Mouse (Mus musculus) stomach, postnatal 0 days (tissue): ENCODE measurements around the gene Ank3. TPM values are rescaled to one million over a fixed set of nuclear protein-coding genes. Genes with fewer than 3 reads are reported as not detected.

Experiments used
- ATAC-seq: fragments of 200-750 bp; cut with Nextera tagmentation; 2 replicates; pipeline ENCODE4 v1.8.0; 2017; ENCODE audit not compliant: low FRiP score, low TSS enrichment
- DNase-seq: peaks from one replicate; pipeline ENCODE4 v3.0.0-alpha.2; 2016; ENCODE audit warnings: low spot score
- H3K27ac ChIP-seq: fragments of 300-500 bp; sonication (generic); replicated peaks from 2 replicates; pipeline ENCODE4 v1.5.1; 2014; ENCODE audit warnings: mild to moderate bottlenecking, control low read depth
- H3K27me3 ChIP-seq: fragments of 300-500 bp; sonication (generic); 2 replicates; pipeline ENCODE4 v1.6.1; 2014; ENCODE audit warnings: low read length; ENCODE audit not compliant: control insufficient read depth, insufficient read depth
- H3K36me3 ChIP-seq: fragments of 300-500 bp; sonication (generic); 2 replicates; pipeline ENCODE4 v1.6.1; 2014; ENCODE audit warnings: low read length, mixed read lengths; ENCODE audit not compliant: control insufficient read depth, insufficient read depth
- H3K4me1 ChIP-seq: fragments of 300-500 bp; sonication (generic); replicated peaks from 2 replicates; pipeline ENCODE4 v1.6.1; 2014; ENCODE audit warnings: antibody characterized with exemption; ENCODE audit not compliant: control insufficient read depth, insufficient read depth
- H3K4me2 ChIP-seq: fragments of 300-500 bp; sonication (generic); replicated peaks from 2 replicates; pipeline ENCODE4 v1.6.1; 2014; ENCODE audit warnings: low read depth, mild to moderate bottlenecking, control low read depth, moderate library complexity
- H3K4me3 ChIP-seq: fragments of 300-500 bp; sonication (generic); 2 replicates; pipeline ENCODE4 v1.5.1; 2014; ENCODE audit warnings: low read depth, low read length, control low read depth
- H3K9ac ChIP-seq: fragments of 300-500 bp; sonication (generic); 2 replicates; pipeline ENCODE4 v1.6.1; 2014; ENCODE audit warnings: mild to moderate bottlenecking, low read length, control low read depth, mixed read lengths
- H3K9me3 ChIP-seq: fragments of 300-500 bp; sonication (generic); 2 replicates; pipeline ENCODE4 v1.6.1; 2016; ENCODE audit warnings: low read length; ENCODE audit not compliant: control insufficient read depth
- CTCF ChIP-seq: IDR thresholded peaks from 2 replicates; pipeline ENCODE4 v1.5.1; 2016; ENCODE audit warnings: antibody characterized with exemption, low read depth, mild to moderate bottlenecking, moderate library complexity
- EP300 ChIP-seq: optimal IDR thresholded peaks from 2 replicates; pipeline ENCODE3; 2016; ENCODE audit warnings: antibody characterized with exemption
- WGBS: fragments of 180-500 bp; shearing (Covaris S2); extraction: QIAGEN DNeasy Blood & Tissue Kit; methylation state at CpG from one replicate; pipeline ENCODE4 v1.1.7; 2014; 5-methylcytosine and 5-hydroxymethylcytosine counted together
- polyA plus RNA-seq: library from polyadenylated mRNA; unstranded; fragments of >200 nt; fragmentation: Nextera tagmentation; extraction: Ambion mirVana; gene quantifications from 2 replicates; pipeline ENCODE4 v1.2.1, GENCODE M21; 2015

The Ank3 gene
- polyA plus RNA-seq, 1 experiment from 2014 or later = 16.0 TPM

DNA sequence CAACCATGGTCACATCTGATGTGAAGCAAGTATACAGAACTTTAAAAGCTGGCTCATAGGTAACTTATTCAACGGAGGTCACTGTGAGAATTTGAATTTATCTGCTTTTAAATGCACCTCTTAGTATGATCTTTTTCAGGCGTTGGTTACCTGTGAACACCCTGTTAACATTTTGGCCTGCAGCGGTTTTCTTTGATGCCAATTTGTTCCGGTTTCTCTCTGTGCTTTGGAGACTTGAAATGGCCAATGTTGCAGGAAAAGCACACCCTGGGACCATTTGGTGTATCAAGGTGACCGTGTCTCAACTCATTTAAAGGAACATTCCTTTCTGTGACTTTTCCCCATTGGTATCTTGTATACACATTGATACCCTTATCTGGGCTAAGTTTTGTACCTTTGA, 46.0 kb downstream of the Ank3 start:
- DNase-seq = no peak
- Histone ChIP-seq H3K4me2 (no peak overlapping the region), H3K27ac (no peak overlapping the region), H3K9me3 (no peaks in the 10 kb centered on the region), H3K27me3 (no peaks in the 10 kb centered on the region), H3K36me3 (no peaks in the 10 kb centered on the region), H3K4me1 (no peaks in the 10 kb centered on the region), H3K4me3 (no peak overlapping the region), H3K9ac (no peak overlapping the region)
- WGBS = 64% methylated on average over 5 of the region's 5 CpGs
- TF ChIP-seq CTCF (no peak), EP300 (no peak)
- ATAC-seq = no peak

DNA sequence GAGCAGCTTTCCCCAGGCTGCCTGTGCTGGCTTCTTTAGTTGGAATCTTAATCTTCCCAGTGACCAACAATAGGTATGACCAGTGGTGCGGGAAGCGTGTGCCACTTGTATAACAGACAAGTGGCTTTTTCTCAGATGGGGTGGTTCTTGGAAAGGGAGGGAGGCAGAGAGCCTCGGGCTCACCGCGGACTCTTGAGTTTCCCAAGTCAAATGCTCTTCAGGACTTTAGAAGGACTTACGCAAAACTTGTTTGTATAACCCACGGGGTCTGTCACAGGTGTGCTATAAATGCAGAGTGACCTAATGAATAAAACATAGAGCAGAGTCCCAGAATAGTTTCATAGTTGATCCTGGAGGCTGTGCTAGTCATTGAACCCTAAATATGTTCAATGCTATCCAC, 47.4 kb downstream of the Ank3 start:
- no peak overlapping the region for H3K27ac ChIP-seq

DNA sequence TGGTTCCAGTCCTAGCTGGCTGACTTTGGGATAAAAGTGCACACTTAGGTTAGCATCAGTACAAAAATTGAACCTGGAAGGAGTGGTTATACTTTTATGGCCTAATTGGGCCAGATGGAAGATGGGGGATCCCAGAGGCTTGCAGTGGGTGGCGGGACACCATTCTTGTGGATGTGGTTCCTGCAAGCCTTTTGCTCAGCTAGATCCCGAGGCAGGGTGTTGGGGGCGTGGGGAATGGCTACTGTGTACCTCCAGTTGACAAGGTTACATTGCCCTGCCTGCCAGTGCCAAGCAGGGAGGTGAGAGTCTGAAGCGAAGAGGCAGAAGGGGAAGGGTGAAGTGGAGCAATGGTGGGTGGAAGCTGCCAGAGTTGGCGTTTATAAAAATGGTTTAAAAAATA, 48.0 kb downstream of the Ank3 start:
- H3K4me2 ChIP-seq = no peak overlapping the region
- H3K9ac ChIP-seq = no peak overlapping the region
- no peaks in the 10 kb centered on the region for H3K36me3 ChIP-seq
- H3K4me1 ChIP-seq = no peaks in the 10 kb centered on the region
- no peak for DNase-seq
- H3K27ac ChIP-seq = no peak overlapping the region
- H3K9me3 ChIP-seq = no peaks in the 10 kb centered on the region
- no peaks in the 10 kb centered on the region for H3K27me3 ChIP-seq
- H3K4me3 ChIP-seq = no peak overlapping the region
- ATAC-seq = no peak
- TF ChIP-seq EP300 (no peak), CTCF (no peak)
- 71% methylated on average over 5 of the region's 5 CpGs for WGBS

More for the DNA sequence above, 47.4 kb downstream of the Ank3 start:
- H3K27me3 ChIP-seq = no peaks in the 10 kb centered on the region
- no peak overlapping the region for H3K9ac ChIP-seq
- H3K4me1 ChIP-seq = no peaks in the 10 kb centered on the region
- WGBS = 75% methylated on average over 7 of the region's 7 CpGs
- H3K4me3 ChIP-seq = no peak overlapping the region
- TF ChIP-seq CTCF (no peak), EP300 (no peak)
- H3K9me3 ChIP-seq = no peaks in the 10 kb centered on the region
- DNase-seq (no peak), ATAC-seq (no peak)
- no peak overlapping the region for H3K4me2 ChIP-seq
- no peaks in the 10 kb centered on the region for H3K36me3 ChIP-seq

DNA sequence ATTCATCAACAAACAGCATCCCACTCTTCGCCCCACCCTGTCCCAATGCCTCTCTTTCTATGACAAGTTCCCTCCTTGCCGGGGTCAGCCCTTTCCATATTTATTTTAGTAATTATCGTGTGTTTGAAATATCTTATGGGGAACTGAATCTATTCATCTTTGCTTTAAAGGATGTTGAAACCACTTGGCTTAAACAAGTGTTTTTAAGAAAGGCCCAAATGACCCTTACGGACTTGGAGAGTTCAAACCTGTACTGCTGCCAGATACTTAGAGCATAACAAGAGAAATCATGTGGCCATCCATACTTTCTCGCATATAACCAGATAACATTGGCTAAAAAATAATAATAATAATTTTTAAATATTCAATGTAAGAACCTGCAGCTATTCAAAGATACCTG, 48.7 kb downstream of the Ank3 start:
- Histone ChIP-seq H3K9ac (no peak overlapping the region), H3K4me3 (no peak overlapping the region), H3K4me1 (no peaks in the 10 kb centered on the region), H3K27me3 (no peaks in the 10 kb centered on the region), H3K4me2 (no peak overlapping the region), H3K9me3 (no peaks in the 10 kb centered on the region), H3K27ac (no peak overlapping the region), H3K36me3 (no peaks in the 10 kb centered on the region)
- TF ChIP-seq EP300 = no peak
- no peak for TF ChIP-seq CTCF
- 62% methylated on average over 5 of the region's 5 CpGs for WGBS
- no peak for ATAC-seq
- no peak for DNase-seq

DNA sequence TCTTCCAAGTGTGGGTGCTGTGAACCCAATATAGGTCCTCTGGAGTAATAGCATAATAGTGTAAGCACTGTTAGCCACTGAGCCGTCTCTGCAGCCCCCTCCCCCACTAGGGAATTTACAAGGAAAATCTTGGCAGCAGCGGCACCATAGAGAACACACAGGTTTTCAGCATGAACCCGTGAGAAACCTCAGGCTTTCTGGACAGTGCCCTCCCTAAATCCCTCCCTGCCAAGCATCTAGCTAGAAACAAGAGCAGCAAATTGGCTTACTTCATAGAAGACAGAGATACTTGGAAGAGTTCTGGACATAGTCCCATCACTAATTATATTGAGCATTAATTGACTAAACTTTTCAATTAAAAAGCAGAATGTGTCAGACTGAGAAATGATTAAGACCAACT, 49.6 kb downstream of the Ank3 start:
- no peak for TF ChIP-seq CTCF
- TF ChIP-seq EP300 = no peak
- no peak overlapping the region for H3K4me3 ChIP-seq
- no peak overlapping the region for H3K9ac ChIP-seq
- H3K27ac ChIP-seq = no peak overlapping the region
- ATAC-seq (no peak), DNase-seq (no peak)
- no peaks in the 10 kb centered on the region for H3K36me3 ChIP-seq
- 56% methylated on average over 3 of the region's 3 CpGs for whole genome bisulfite sequencing
- H3K9me3 ChIP-seq = no peaks in the 10 kb centered on the region
- no peaks in the 10 kb centered on the region for H3K27me3 ChIP-seq
- no peak overlapping the region for H3K4me2 ChIP-seq
- H3K4me1 ChIP-seq = no peaks in the 10 kb centered on the region

DNA sequence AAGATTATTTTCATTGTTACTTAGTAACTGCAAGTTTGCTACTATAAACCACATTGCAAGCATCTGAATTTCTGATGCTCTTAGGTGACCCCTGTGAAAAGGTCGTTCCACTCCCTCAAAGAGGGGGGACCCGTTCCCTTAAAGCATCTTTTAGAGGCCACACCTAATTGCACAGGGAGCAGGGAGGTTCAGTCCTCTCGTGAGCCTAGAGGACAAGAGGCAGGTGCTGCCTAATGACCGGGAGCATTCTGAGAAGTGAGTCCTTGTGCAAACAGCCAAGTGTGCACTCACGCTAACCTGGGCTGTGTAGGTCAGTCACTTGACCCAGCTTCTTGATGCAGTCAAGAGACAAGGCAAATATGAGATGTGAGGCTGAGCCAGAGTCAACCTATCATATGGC, 52.4 kb downstream of the Ank3 start:
- Histone ChIP-seq H3K9me3 (no peaks in the 10 kb centered on the region), H3K4me3 (no peak overlapping the region), H3K27me3 (no peaks in the 10 kb centered on the region), H3K4me2 (no peak overlapping the region), H3K4me1 (no peaks in the 10 kb centered on the region), H3K27ac (no peak overlapping the region), H3K36me3 (no peaks in the 10 kb centered on the region), H3K9ac (no peak overlapping the region)
- DNase-seq = no peak
- peak; percentile 42; the same call in 1 of the 2 replicates for ATAC-seq
- 39% methylated on average over 5 of the region's 5 CpGs for WGBS
- TF ChIP-seq CTCF (no peak), EP300 (no peak)
